Mouse (Mus musculus): ENCODE data around the gene Nbea.

DNA sequence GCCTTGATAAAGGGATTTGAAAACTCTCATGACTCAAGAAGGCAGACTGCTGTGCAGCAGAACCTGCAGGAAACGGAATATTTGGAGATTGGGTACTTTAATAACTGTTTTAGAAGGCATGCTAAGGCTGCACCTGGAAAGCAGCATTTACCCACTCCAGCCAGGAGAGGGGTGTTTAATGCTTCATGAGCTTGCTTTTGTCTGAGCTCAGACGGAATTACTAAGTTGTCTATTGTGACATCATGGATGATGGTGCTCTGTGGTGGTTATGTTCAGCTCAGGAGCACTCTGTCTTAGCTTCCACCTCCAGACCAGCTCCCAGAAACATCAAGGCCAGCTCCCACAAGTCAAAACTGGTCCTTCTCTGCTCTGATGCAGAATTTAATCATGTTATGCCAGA, 393.6 kb downstream of the Nbea start:
- no peak for TF ChIP-seq CTCF (IDR thresholded peaks at IDR 0.05; ENCODE audit: low read depth)
- TF ChIP-seq EP300 (IDR thresholded peaks at IDR 0.05; ENCODE audit: low read depth): no peak

Measured in liver, embryonic 14.5 days (tissue).